Mouse (Mus musculus) induced T-regulatory cell, adult 2 months (primary cell): ENCODE measurements around the gene Rgs14.

Experiments
- DNase-seq: peaks from one replicate; pipeline ENCODE4 v3.0.0-alpha.2; 2012; ENCODE audit warnings: low read depth

Gene Rgs14

GRCm38 (mm10) chr13:55404853-55405782 lies 35.6 kb downstream of the Rgs14 start:
- peak; percentile 93 for DNase-seq

DNA sequence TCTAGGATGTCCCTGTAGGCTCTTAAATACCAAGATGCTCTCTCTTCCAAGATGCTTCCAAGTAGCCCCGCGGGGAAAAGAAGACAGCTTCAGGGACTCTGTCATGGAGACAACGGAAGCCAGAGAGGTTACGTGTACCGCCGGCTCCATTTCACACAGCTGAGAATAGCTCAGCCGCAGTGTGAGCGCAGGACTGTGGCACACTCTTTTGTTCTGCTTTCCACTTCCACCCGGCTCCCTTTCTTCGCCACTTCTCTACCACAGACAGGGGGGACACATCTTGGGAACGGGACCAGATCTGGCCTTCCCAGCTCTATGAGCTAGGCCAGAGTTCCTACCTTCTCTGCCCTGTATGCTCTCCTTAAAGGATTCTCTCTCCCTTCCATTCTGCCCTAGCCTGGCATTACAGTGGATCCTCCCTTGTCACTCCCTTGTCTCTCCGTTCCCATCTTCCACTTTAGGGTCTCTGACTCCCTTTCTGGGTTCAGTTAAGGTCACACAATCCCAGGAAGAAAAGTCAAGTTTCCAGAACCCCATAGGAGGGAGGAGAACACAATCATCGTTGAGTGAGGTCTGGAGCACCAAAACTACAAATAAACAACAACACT lies 36.4 kb downstream of the Rgs14 start:
- DNase-seq = no peak

DNA sequence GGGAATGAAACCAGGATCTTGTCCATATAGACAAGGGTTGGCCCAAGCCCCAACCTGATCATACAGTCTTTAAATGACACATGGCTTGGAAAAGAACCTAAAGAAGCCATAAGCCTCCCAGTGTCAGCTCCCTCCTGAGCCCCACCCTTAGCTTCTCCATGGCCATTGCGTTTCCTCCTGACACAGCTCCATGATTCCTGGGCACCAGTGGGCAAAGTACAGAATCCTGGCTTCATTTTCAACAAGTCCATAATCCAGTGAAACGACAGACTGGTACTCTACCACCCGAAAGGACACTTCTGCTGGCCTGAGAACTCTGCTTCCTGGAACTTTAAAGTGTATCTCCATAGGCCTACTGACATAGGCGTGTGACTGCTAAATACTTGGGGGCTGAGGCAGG lies 37.8 kb downstream of the Rgs14 start:
- DNase-seq = no peak

DNA sequence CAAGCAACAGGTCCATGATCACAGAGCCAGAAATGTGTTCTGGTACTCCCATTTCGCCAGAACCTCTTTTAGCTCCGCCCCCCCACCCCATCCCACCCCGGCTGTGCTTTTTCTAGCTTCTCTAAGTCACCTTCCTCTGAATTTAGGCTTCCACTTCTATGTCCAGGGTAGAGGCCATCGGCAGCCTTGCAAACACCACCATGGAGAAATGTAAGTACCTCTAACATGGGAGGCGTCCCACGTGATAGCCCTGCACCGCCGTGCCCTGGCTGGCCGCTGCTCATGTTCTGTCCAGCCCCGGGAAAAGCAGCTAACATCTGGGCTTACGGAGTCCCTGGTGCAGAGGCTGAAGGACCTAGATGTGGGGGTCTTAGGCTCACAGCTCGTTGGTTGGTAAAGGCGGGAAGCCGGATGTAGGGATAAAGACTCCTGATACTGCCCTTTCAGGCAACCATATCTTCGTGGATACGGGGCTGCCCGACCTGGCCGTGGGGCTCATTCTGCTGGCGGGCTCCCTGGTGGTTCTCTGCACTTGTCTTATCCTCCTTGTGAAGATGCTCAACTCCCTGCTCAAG lies 39.1 kb downstream of the Rgs14 start:
- no peak for DNase-seq

GRCm38 (mm10) chr13:55411826-55412225 lies 42.3 kb downstream of the Rgs14 start:
- DNase-seq = no peak

DNA sequence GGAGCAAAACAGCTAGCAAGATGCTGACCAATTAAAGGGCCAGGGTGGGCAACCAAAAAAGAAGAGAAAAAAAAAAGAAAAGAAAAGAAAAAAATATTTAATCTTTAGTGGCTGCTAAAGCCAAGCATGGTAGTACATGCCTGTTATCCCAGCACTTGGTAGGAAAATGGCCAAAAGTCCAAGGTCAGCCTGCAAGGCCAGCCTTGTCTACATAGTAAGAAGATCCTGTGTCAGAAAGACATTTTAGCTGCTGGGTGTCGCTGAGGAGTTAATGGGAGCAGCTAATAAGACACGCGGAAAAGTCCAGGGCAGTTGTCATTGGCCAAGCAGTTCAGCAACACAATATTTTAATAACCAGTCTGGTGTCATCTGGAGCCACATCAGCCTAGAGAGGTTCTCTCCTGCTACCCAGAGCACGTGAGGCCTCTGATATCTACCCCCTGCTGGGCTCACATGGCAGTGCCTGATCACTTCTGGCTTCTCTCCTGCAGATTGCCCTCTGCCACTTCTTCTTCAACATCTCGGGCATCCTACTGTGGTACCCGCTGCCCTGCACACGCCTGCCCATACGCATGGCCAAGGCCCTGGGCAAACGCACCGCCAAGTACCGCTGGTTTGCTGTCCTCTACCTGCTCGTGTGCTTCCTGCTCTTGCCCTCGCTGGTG lies 43.2 kb downstream of the Rgs14 start:
- no peak for DNase-seq

DNA sequence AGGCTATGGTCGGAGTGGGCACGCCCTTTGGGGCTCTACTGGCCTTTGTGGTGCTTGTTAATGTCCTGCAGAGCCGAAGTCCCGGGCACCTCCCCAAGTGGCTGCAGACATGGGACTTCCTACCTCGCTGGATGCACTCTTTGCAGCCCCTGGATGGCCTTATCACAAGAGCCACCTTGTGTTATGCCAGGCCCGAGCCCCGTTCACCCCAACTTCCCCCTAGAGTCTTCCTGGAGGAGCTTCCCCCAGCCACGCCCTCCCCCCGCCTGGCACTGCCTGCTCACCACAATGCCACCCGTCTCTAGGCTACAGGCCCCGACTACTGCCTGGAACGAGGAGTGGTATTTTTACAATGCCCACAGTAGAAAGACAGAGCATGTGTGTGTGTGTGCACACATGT lies 43.8 kb downstream of the Rgs14 start:
- DNase-seq = no peak

GRCm38 (mm10) chr13:55414743-55415380 lies 45.3 kb downstream of the Rgs14 start, which contains the start of gene Pfn3:
Gene Pfn3 (minus strand): TSS chr13:55415232.
- DNase-seq = no peak

- peak; percentile 93 for DNase-seq
Observed at GRCm38 (mm10) chr13:55418004-55418403, 48.5 kb downstream of the Rgs14 start.

GRCm38 (mm10) chr13:55419142-55419541 lies 49.6 kb downstream of the Rgs14 start:
- DNase-seq = no peak

GRCm38 (mm10) chr13:55420018-55420932 lies 50.7 kb downstream of the Rgs14 start:
- DNase-seq = peak; percentile 49

- peak; percentile 86 for DNase-seq
Observed at GRCm38 (mm10) chr13:55420933-55421800, 51.6 kb downstream of the Rgs14 start.

DNA sequence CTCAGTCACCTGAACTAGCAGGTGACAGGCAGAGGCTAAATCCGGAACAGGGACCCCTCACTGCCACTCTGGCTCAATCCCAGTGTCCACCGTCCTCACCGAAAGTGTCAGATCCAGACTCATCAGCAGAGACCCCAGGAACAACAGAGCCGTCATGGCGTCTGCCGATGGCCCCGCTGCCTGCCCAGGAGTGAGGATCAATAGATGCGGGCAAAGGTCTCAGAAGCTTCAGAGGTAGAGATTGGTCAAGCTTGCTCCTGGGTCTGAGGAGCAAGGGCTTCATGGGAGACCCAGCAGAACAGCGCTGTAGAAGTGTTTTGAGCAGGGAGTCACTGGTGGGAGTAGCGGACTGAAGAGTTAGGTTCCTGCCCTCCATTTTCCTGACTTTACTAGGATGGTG lies 57.1 kb downstream of the Rgs14 start, which contains the start of gene F12:
TSS of gene F12 (minus strand) at position 181 of the 400 bp plus-strand sequence.
- DNase-seq = no peak

- DNase-seq = peak; percentile 38
Observed at GRCm38 (mm10) chr13:55429226-55429888, 59.8 kb downstream of the Rgs14 start.

- no peak for DNase-seq
Observed at GRCm38 (mm10) chr13:55430566-55430965, 61.0 kb downstream of the Rgs14 start.

GRCm38 (mm10) chr13:55431889-55432685 lies 62.6 kb downstream of the Rgs14 start:
- peak; percentile 92 for DNase-seq
